Mouse (Mus musculus): ENCODE measurements around the gene Cryga. TPM values are rescaled to one million over a fixed set of nuclear protein-coding genes. Genes with fewer than 3 reads are reported as not detected.
"Not testable (repeated sequence)": the region's sequence is repeated elsewhere in the genome, so short reads cannot be mapped to it uniquely, and the experiment has no call there.

Cryga gene
- polyA plus RNA-seq, 1 experiment from 2014 or later = not detected

GRCm38 (mm10) chr1:65082188-65082587, 21.0 kb downstream of the Cryga start, which contains the start of gene Crygb:
Gene Crygb, minus strand, starts transcription at chr1:65082288.
- Histone ChIP-seq H3K9me3 (no peaks in the 10 kb centered on the region), H3K4me2 (no peak within 1 kb of the TSS), H3K4me1 (replicated peaks) (peaks cover 5% of the 10 kb centered on the region; the same call in 1 of the 2 replicates), H3K27ac (replicated peaks) (no peak within 1 kb of the TSS), H3K9ac (no peak within 1 kb of the TSS), H3K36me3 (no peaks in the 10 kb centered on the region), H3K4me3 (no peak within 1 kb of the TSS), H3K27me3 (no peaks in the 10 kb centered on the region)
- 29% methylated on average over 7 of the region's 7 CpGs for WGBS
- ATAC-seq (ENCODE audit: low read depth) = no peak

DNA sequence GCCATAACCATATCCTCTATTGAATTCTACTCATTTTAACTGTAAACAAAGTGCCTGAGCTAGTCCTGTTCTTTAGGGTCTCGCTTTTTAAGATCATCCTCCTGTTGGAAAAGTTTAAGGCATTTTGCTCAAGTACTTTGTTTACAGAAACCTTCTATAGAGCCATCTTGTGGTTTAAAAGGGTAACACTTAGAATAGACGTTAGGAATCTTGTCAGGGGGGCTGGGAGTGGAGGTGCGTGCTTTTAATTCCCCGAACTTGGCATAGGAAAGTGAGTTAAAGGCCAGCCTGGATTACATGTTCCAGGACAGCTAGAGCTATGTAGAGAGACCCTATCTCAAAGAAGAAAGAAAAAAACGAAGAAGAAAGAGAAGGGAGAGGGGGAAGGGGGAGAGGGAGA, 27.6 kb downstream of the Cryga start:
- no peak for ATAC-seq (ENCODE audit: low read depth)
- Histone ChIP-seq H3K4me3 (no peak overlapping the region), H3K36me3 (no peaks in the 10 kb centered on the region), H3K9me3 (no peaks in the 10 kb centered on the region), H3K27ac (replicated peaks) (no peak overlapping the region), H3K4me2 (no peak overlapping the region), H3K4me1 (replicated peaks) (no peaks in the 10 kb centered on the region), H3K9ac (no peak overlapping the region), H3K27me3 (no peaks in the 10 kb centered on the region)
- 31% methylated on average over 5 of the region's 5 CpGs for WGBS

DNA sequence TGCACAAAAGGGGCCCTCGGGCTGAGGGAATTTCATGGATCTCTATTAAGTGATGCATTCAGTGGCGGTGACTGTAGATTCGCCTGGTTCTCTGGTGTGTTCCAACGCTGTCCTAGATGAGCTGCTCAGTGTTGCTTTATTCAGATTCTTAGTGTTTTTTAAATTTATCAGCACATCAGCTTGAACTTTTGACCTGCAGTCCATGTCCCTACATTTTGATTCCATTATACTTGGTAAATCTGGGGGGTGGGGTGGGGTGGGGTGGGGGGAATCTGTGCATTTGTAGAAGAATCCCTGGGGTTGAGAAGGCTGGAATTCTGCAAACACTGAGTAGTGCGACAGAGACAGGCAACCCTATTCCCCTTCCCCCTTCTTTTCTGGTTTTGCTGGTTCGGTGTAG, 29.6 kb downstream of the Cryga start, which contains the start of gene Crygc:
Crygc (minus strand) TSS at position 101 of the 400 bp plus-strand sequence.
- Histone ChIP-seq H3K27me3 (no peaks in the 10 kb centered on the region), H3K36me3 (no peaks in the 10 kb centered on the region), H3K9me3 (no peaks in the 10 kb centered on the region), H3K4me2 (no peak within 1 kb of the TSS), H3K9ac (no peak within 1 kb of the TSS), H3K27ac (replicated peaks) (no peak within 1 kb of the TSS), H3K4me1 (replicated peaks) (no peaks in the 10 kb centered on the region), H3K4me3 (no peak within 1 kb of the TSS)
- ATAC-seq (ENCODE audit: low read depth) = no peak
- 61% methylated on average over 6 of the region's 6 CpGs for WGBS

DNA sequence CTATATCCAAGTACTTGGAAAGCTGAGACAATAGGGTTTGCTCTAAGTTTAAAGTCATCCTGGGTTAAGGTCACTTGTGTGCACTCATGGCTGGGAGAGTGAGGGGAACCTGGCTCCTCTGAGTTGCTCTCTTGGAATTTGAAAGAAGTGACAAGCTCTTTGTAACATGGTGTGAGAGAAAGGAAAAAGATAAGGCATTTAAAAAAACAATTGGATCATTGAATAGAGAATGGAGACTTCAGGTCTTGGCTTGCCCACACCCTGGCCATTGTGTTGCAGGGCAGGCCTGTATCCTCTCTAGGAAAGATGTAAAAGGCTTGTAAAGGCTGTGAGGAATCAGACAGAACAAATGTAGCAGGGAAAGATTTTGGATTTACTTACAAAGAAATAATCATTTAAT, 35.3 kb downstream of the Cryga start:
- ATAC-seq (ENCODE audit: low read depth) = no peak
- Histone ChIP-seq H3K4me3 (no peak overlapping the region), H3K27ac (replicated peaks) (no peak overlapping the region), H3K4me1 (replicated peaks) (no peaks in the 10 kb centered on the region), H3K9ac (no peak overlapping the region), H3K36me3 (no peaks in the 10 kb centered on the region), H3K9me3 (no peaks in the 10 kb centered on the region), H3K27me3 (no peaks in the 10 kb centered on the region), H3K4me2 (no peak overlapping the region)

DNA sequence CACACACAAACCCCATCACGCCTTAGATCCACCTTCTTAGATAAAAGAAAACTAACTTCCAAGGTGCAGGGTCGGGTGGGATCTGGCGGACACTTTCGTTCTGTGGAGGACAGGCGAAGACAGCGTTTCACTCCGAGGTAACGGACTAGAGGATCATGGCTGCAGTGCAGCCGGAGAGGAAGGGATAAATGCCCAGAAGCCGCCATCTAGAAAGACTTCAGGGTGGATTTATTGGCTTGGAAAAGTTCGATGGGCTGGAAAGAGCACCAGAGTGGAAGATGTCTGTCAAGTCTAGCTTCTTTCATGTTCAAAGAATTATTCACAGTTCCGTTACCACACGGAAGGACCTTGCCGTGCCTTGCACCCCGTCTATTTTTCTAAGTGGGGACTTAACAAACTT, 39.0 kb downstream of the Cryga start:
- Histone ChIP-seq H3K27me3 (no peaks in the 10 kb centered on the region), H3K27ac (replicated peaks) (no peak overlapping the region), H3K4me2 (no peak overlapping the region), H3K9me3 (no peaks in the 10 kb centered on the region), H3K36me3 (no peaks in the 10 kb centered on the region), H3K9ac (no peak overlapping the region), H3K4me3 (no peak overlapping the region), H3K4me1 (replicated peaks) (no peaks in the 10 kb centered on the region)
- ATAC-seq (ENCODE audit: low read depth) = no peak
- WGBS = 65% methylated on average over 15 of the region's 15 CpGs

DNA sequence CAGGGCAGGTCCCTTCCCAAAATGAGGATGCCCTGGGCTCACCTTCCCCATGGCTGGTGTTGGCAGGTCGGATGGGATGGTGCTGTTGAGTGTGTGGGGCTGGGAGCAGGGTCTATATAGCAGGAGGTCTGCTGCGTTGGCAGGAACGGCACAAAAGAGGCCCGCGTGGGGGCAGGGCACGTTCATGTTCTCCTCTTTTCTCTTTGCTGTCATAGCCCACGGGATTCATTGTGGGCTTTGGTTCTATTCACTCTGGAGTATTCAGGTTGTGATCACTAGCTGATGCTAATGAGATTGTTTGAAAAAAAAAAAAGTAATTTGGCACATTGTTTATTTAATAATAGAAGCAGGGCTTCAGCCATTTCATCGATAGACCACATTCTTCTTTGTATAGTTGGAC, 39.8 kb downstream of the Cryga start, which contains the start of gene Crygd:
Crygd (minus strand) TSS at position 101 of the 400 bp plus-strand sequence.
- Histone ChIP-seq H3K27ac (replicated peaks) (no peak within 1 kb of the TSS), H3K4me1 (replicated peaks) (no peaks in the 10 kb centered on the region), H3K4me2 (no peak within 1 kb of the TSS), H3K9ac (no peak within 1 kb of the TSS), H3K9me3 (no peaks in the 10 kb centered on the region), H3K36me3 (no peaks in the 10 kb centered on the region), H3K4me3 (no peak within 1 kb of the TSS), H3K27me3 (no peaks in the 10 kb centered on the region)
- ATAC-seq (ENCODE audit: low read depth) = no peak
- WGBS = 55% methylated on average over 8 of the region's 8 CpGs

- WGBS = 31% methylated on average over 2 of the region's 2 CpGs
- Histone ChIP-seq H3K27me3 (no peaks in the 10 kb centered on the region), H3K9ac (no peak overlapping the region), H3K27ac (replicated peaks) (no peak overlapping the region), H3K4me1 (replicated peaks) (no peaks in the 10 kb centered on the region), H3K36me3 (no peaks in the 10 kb centered on the region), H3K4me3 (no peak overlapping the region), H3K4me2 (no peak overlapping the region), H3K9me3 (peaks cover 6% of the 10 kb centered on the region; the same call in 1 of the 2 replicates)
- no peak for ATAC-seq (ENCODE audit: low read depth)
Measured at GRCm38 (mm10) chr1:65052140-65052539, 51.0 kb downstream of the Cryga start.

- ATAC-seq (ENCODE audit: low read depth) = no peak
- Histone ChIP-seq H3K36me3 (no peaks in the 10 kb centered on the region), H3K9ac (no peak overlapping the region), H3K4me2 (no peak overlapping the region), H3K4me1 (replicated peaks) (no peaks in the 10 kb centered on the region), H3K27ac (replicated peaks) (no peak overlapping the region), H3K27me3 (no peaks in the 10 kb centered on the region), H3K4me3 (no peak overlapping the region), H3K9me3 (peaks cover 6% of the 10 kb centered on the region; the same call in 1 of the 2 replicates)
- 64% methylated on average over 7 of the region's 7 CpGs for WGBS
Measured at GRCm38 (mm10) chr1:65051696-65052095, 51.5 kb downstream of the Cryga start.

DNA sequence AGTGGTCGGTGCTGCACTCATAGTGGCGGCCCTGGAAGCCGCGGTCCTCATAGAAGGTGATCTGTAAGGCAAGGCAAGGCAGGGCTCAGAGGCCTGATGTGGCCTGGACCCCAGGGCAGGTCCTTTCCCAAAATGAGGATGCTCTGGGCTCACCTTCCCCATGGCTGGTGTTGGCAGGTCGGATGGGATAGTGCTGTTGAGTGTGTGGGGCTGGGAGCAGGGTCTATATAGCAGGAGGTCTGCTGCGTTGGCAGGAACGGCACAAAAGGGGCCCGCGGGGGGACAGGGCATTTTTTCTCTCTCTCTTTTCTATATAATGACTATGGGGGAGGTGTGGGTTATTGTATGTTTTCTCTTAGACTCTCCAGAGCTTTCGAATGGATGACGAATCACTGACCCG, 52.2 kb downstream of the Cryga start, which contains the start of gene Cryge:
Cryge (minus strand) TSS at position 198 of the 400 bp plus-strand sequence.
- not testable (repeated sequence) for H3K9me3 ChIP-seq; H3K4me3 ChIP-seq; H3K4me1 ChIP-seq (replicated peaks); H3K36me3 ChIP-seq; H3K4me2 ChIP-seq; ATAC-seq (ENCODE audit: low read depth); H3K27me3 ChIP-seq; H3K9ac ChIP-seq; H3K27ac ChIP-seq (replicated peaks)
- 42% methylated on average over 10 of the region's 12 CpGs for WGBS

Other genes with a start within 250 kb of the Cryga start
- gene Plekhm3, start 146.5 kb downstream of the Cryga start, polyA plus RNA-seq (2015; fragmentation: Nextera tagmentation; extraction: Ambion mirVana) = 9.8 and 13.7 TPM in 2 replicates
- 0.21 TPM in 1 of 2 replicates, not detected in the other for gene Akr1cl, start 70.6 kb downstream of the Cryga start, polyA plus RNA-seq (2015; fragmentation: Nextera tagmentation; extraction: Ambion mirVana)
- not detected in 2 replicates for gene Cryge, start 52.2 kb downstream of the Cryga start, polyA plus RNA-seq (2015; fragmentation: Nextera tagmentation; extraction: Ambion mirVana)
- not detected in 2 replicates for gene Crygd, start 39.9 kb downstream of the Cryga start, polyA plus RNA-seq (2015; fragmentation: Nextera tagmentation; extraction: Ambion mirVana)
- not detected in 2 replicates for gene Crygc, start 29.7 kb downstream of the Cryga start, polyA plus RNA-seq (2015; fragmentation: Nextera tagmentation; extraction: Ambion mirVana)
- 0.77 TPM in 1 of 2 replicates, not detected in the other for gene Crygb, start 21.1 kb downstream of the Cryga start, polyA plus RNA-seq (2015; fragmentation: Nextera tagmentation; extraction: Ambion mirVana)
- not detected in 2 replicates for gene Gm28845, start 16.2 kb upstream of the Cryga start, polyA plus RNA-seq (2015; fragmentation: Nextera tagmentation; extraction: Ambion mirVana)
- gene D630023F18Rik, start 19.8 kb upstream of the Cryga start, polyA plus RNA-seq (2015; fragmentation: Nextera tagmentation; extraction: Ambion mirVana) = 0.34 and 0.38 TPM in 2 replicates
- gene Idh1, start 83.1 kb upstream of the Cryga start, polyA plus RNA-seq (2015; fragmentation: Nextera tagmentation; extraction: Ambion mirVana) = 473 and 478 TPM in 2 replicates
- 10.6 and 11.4 TPM in 2 replicates for gene Pikfyve, start 83.3 kb upstream of the Cryga start, polyA plus RNA-seq (2015; fragmentation: Nextera tagmentation; extraction: Ambion mirVana)
- 2.5 and 3.4 TPM in 2 replicates for gene Pth2r, start 178.7 kb upstream of the Cryga start, polyA plus RNA-seq (2015; fragmentation: Nextera tagmentation; extraction: Ambion mirVana)